Mouse (Mus musculus): Measurements from ENCODE around the gene Map4k4.

GRCm38 (mm10) chr1:40023206-40023605 is 122.5 kb downstream of the Map4k4 start:
- no peak for TF ChIP-seq CTCF (IDR thresholded peaks at IDR 0.05; ENCODE audit: extremely low read depth, insufficient read depth, low read length)
- TF ChIP-seq POLR2A (IDR thresholded peaks at IDR 0.05; ENCODE audit: extremely low read depth, insufficient read depth, low read length), result no peak
